Mouse (Mus musculus): ENCODE measurements around the gene Pou2f1.
"Not testable (repeated sequence)": the region's sequence is repeated elsewhere in the genome, so short reads cannot be mapped to it uniquely, and the experiment has no call there.

The Pou2f1 gene

DNA sequence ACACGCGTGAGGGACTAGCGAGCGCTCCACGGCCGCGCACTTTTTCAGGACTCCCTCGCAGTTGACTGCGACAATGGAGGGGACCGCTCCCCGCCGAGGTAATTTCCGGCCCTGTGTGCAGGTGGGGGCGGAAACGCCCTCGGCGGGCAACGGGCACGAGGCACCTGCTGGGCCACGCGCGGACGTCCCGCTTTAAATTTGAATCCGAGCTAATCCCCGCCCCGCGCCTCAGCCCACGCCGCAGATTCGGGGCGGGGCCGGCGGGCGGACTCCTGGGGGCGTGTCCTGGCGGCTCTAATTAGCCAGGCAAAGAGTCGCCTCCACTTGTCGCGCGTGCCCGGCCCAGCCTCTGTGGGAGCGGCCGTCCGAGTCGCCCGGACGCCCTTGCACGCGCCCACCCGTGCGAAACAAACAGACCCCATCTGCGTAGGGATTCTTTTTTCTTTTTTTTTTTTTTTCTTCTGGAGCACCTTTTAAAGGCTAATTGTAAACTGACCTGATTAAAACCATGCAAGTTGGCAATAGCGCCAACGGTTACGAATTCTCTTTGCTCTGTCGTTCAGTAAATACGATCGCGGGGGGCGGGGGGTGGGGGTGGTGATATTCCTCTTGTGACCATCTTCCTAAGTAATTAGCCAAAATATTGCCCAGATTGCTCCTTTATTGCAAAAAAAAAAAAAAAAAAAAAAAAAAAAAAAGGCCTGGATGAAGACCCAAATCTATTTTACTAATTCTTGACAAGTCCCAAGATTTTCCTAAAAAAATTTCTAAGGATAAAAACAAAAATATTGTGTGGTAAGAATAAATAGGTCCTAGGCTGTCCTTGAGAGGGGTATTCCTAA lies 924 bp upstream of the Pou2f1 start:
- peak; percentile 97 for DNase-seq (ENCODE audit: low spot score)

- DNase-seq (ENCODE audit: low spot score), result peak; percentile 59
Measured at GRCm38 (mm10) chr1:166001904-166002489, 481 bp downstream of the Pou2f1 start.

DNA sequence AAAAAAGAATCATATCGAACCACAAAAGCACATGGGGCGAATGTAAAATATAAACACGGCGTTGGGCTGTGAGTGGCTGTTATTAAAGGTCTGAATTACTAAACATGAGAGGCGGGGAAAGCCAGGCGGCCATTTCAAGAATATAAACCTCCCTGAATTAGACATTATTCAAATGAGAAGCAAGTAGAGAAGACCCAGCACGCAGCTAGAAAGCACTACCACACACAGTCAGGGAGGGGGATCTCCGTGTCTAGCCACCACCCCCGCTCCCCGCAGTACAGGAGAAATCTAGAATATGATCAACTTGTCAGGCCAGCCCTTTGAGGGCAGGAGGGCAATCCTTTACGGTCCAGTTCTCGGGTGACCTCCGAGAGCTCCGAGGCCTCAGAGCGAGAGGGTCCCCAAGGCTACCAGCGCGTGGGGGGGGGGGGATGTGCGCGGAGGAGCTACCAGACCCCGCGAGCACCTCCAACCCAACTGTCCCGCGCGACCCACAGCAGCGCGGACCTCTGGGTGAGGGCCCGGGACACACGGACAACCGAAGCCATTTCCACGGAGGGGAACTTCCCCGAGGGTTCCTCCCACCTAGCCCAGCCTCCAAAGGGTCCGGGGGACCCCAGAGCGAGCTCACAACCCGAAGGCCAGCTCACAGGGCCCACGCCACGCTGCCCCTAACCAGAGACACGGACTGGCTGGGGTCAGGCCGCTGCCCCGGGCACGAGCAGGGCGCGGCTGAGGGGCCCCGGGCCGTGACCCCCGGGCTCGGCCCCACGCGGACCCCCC lies 1.2 kb downstream of the Pou2f1 start:
- DNase-seq (ENCODE audit: low spot score), result peak; percentile 75

GRCm38 (mm10) chr1:166000601-166001120 lies 1.8 kb downstream of the Pou2f1 start:
- peak; percentile 14 for DNase-seq (ENCODE audit: low spot score)

DNA sequence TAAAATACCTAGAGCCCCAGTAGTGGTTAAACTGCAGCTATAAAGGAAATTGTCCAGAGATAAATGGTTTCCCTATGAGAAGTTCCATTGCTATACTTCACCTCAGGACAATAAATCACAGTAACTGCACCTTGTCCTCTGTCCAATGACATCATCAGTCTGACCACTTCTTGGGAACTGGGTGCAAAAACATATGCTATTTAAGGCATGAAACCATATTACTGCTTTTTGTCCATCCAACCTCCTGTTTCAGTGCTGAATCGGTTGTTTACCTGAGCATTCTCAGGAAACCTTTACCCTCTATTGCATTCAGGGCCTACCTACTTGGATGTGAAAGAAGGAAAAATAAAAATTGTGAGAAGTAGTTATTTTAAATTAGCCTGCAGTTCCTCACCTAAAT lies 2.8 kb downstream of the Pou2f1 start:
- no peak for DNase-seq (ENCODE audit: low spot score)

DNA sequence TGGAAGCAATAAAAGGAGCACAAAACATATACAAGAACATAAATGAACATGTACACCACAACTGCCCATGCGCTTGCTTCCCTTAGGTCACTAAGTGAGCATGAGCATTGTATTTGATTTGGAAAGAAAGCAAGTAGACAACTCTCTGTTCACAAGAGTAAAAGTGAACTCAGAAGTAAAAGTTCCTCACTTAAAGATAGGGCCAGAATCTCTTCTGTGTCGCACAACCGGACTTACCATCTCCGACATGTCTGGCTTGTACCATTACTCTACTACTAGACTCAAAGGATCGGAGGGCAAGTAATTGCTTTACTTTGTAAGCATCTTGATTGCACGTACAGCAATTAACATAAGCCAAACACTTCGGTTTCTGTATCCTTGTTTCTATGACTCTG lies 6.8 kb downstream of the Pou2f1 start:
- no peak for DNase-seq (ENCODE audit: low spot score)

DNA sequence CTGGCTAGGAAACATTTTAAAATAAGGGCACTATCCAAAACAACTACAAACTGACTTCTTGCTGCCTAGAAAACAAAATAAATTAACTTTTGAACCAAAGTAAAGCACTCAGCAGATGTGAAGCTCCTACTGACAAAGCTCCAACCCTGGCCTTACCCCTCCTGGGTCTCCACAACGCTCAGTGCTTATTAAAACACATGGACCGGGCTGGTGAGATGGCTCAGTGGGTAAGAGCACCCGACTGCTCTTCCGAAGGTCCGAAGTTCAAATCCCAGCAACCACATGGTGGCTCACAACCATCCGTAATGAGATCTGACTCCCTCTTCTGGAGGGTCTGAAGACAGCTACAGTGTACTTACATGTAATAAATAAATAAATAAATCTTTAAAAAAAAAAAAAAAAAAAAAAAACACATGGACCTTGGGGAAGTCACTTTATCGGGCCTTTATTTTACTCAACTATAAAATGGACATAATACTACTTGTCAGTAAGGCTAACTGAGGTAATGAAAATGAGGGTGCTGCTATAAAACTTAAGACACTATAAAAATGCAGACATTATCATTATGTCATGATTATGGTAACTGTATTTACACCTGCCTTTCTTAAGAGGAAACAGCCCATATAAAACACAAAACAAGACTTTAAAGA lies 7.3 kb downstream of the Pou2f1 start:
- not testable (repeated sequence) for DNase-seq (ENCODE audit: low spot score)

DNA sequence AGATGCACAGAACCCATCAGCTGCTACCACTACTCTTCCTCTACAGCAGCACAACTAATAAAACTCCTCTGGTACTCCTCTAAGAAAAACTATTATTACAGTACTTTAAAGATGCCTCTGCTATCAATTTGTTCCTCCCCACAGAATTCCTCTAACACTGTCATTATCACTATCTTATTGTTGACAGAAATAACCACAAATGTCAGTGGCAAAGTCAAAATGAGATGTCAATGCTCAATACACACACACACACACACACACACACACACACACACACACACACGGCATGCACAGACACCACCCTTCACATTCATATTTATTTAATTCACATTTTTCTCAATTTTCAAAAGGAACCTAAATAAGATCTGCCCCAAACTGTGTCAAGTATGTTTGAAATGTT lies 8.2 kb downstream of the Pou2f1 start:
- DNase-seq (ENCODE audit: low spot score), result no peak

- no peak for DNase-seq (ENCODE audit: low spot score)
Measured at GRCm38 (mm10) chr1:165993270-165994156, 9.0 kb downstream of the Pou2f1 start.

GRCm38 (mm10) chr1:165988536-165988935 lies 13.9 kb downstream of the Pou2f1 start:
- no peak for DNase-seq (ENCODE audit: low spot score)

- no peak for DNase-seq (ENCODE audit: low spot score)
Measured at GRCm38 (mm10) chr1:165988072-165988471, 14.4 kb downstream of the Pou2f1 start.

- no peak for DNase-seq (ENCODE audit: low spot score)
Measured at GRCm38 (mm10) chr1:165985743-165986360, 16.6 kb downstream of the Pou2f1 start.

DNA sequence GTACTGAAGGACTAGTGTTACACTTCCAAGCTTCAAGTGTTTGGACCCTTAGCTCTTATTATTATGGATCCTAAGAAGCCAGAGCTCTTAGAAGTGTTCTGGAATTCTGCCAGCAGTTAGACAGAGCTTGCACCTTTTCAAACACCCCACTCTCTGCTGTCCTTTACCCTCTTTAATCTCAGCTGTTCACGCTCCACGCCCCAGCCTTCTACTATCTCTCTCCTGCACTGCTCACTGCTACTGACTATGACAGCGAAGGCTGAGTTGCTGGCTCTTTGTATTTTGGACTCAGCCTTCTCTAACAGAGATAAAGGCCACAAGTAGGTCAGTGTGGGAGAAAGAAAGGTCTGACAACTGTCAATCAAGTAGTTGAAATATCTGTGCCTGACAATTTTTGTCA lies 17.3 kb downstream of the Pou2f1 start:
- no peak for DNase-seq (ENCODE audit: low spot score)

- no peak for DNase-seq (ENCODE audit: low spot score)
Measured at GRCm38 (mm10) chr1:165976672-165977448, 25.6 kb downstream of the Pou2f1 start.

- no peak for DNase-seq (ENCODE audit: low spot score)
Measured at GRCm38 (mm10) chr1:165969001-165969690, 33.3 kb downstream of the Pou2f1 start.

GRCm38 (mm10) chr1:165967027-165967654 lies 35.3 kb downstream of the Pou2f1 start:
- peak; percentile 48 for DNase-seq (ENCODE audit: low spot score)

GRCm38 (mm10) chr1:165966156-165966914 lies 36.1 kb downstream of the Pou2f1 start:
- DNase-seq (ENCODE audit: low spot score), result no peak
